Mouse (Mus musculus) liver, adult 2 months (tissue): ENCODE data around the gene Dpy19l3. TPM values are rescaled to one million over a fixed set of nuclear protein-coding genes. Genes with fewer than 3 reads are reported as not detected.

ENCODE experiments used
- DNase-seq: peaks from one replicate; pipeline ENCODE4 v3.0.0-alpha.2; 2011; ENCODE audit warnings: low read depth, low spot score; ENCODE audit errors: extremely low read depth
- H3K27ac ChIP-seq: fragments of 200-500 bp; replicated peaks from 2 replicates; pipeline ENCODE4 v1.5.1; 2012; ENCODE audit warnings: low read depth, mild to moderate bottlenecking, control low read depth, inconsistent platforms, low read length; ENCODE audit not compliant: insufficient read depth
- H3K27me3 ChIP-seq: fragments of 200-500 bp; 2 replicates; pipeline ENCODE4 v1.6.1; 2012; ENCODE audit warnings: mild to moderate bottlenecking, moderate library complexity, low read length, inconsistent platforms; ENCODE audit not compliant: control insufficient read depth, insufficient read depth
- H3K36me3 ChIP-seq: fragments of 200-500 bp; 2 replicates; pipeline ENCODE4 v1.6.1; 2012; ENCODE audit warnings: low read length, inconsistent platforms; ENCODE audit not compliant: control insufficient read depth, insufficient read depth
- H3K4me1 ChIP-seq: fragments of 200-500 bp; 2 replicates; pipeline ENCODE4 v1.6.1; 2011; ENCODE audit warnings: low read length; ENCODE audit not compliant: control insufficient read depth, insufficient read depth
- H3K4me3 ChIP-seq: fragments of 200-500 bp; 2 replicates; pipeline ENCODE4 v1.5.1; 2011; ENCODE audit warnings: low read depth, mild to moderate bottlenecking, control low read depth, low read length, moderate library complexity; ENCODE audit not compliant: insufficient read depth
- H3K79me2 ChIP-seq: fragments of 200-500 bp; 2 replicates; pipeline ENCODE4 v1.6.1; 2012; ENCODE audit warnings: inconsistent platforms, mild to moderate bottlenecking, low read length, moderate library complexity; ENCODE audit not compliant: control insufficient read depth, insufficient read depth
- H3K9ac ChIP-seq: fragments of 200-500 bp; 2 replicates; pipeline ENCODE4 v1.6.1; 2012; ENCODE audit warnings: low read depth, mild to moderate bottlenecking, control low read depth, inconsistent platforms, low read length
- CTCF ChIP-seq: fragments of 200-500 bp; IDR thresholded peaks from 2 replicates; pipeline ENCODE4 v1.5.1; 2011; ENCODE audit warnings: low read depth, low read length, control low read depth
- POLR2A ChIP-seq: fragments of 200-500 bp; IDR thresholded peaks from 2 replicates; pipeline ENCODE4 v1.6.1; 2011; ENCODE audit warnings: low read length, control low read depth; ENCODE audit not compliant: insufficient read depth; ENCODE audit errors: extremely low read depth
- WGBS: fragments of 180-500 bp; shearing (Covaris S2); methylation state at CpG from one replicate; pipeline ENCODE4 v1.1.7; 2018; 5-methylcytosine and 5-hydroxymethylcytosine counted together
- polyA plus RNA-seq: library from polyadenylated mRNA; depleted of rRNA; stranded (reverse); fragments of >200 nt; gene quantifications from 2 replicates; pipeline ENCODE4 v1.2.3, GENCODE M21; 2012; rRNA removed
- total RNA-seq: library from RNA; depleted of rRNA; stranded (reverse); fragments of >200 nt; gene quantifications from 2 replicates; pipeline ENCODE4 v1.2.3, GENCODE M21; 2014; rRNA removed

Dpy19l3 gene
- total RNA-seq: 3.8 and 3.9 TPM in 2 replicates
- 1.5 and 2.4 TPM in 2 replicates for polyA plus RNA-seq

GRCm38 (mm10) chr7:35754033-35754885 lies at the start of gene Dpy19l3:
TSS of gene Dpy19l3 (minus strand) at chr7:35754454.
- Histone ChIP-seq H3K9ac (peak within 1 kb of the TSS; percentile 73), H3K79me2 (no peaks in the 10 kb centered on the region), H3K4me1 (peaks cover 4% of the 10 kb centered on the region; the same call in 1 of the 2 replicates), H3K27me3 (no peaks in the 10 kb centered on the region), H3K27ac (no peak within 1 kb of the TSS), H3K4me3 (peak within 1 kb of the TSS; percentile 72), H3K36me3 (no peaks in the 10 kb centered on the region)
- DNase-seq: peak; percentile 39
- TF ChIP-seq CTCF (no peak), POLR2A (0 out of 2 replicates have a peak, but pooled peaks have one; percentile 13)
- under 1% methylated on average over 70 of the region's 70 CpGs for WGBS

- Histone ChIP-seq H3K36me3 (peaks cover 19% of the 10 kb centered on the region), H3K4me3 (peak within 1 kb of the TSS; percentile 84), H3K4me1 (peaks cover 3% of the 10 kb centered on the region; the same call in 1 of the 2 replicates), H3K79me2 (peaks cover 9% of the 10 kb centered on the region; the same call in 1 of the 2 replicates), H3K27ac (peak within 1 kb of the TSS; percentile 74), H3K27me3 (no peaks in the 10 kb centered on the region), H3K9ac (peak within 1 kb of the TSS; percentile 93)
- peak; percentile 56 for DNase-seq
- WGBS: 21% methylated on average over 26 of the region's 26 CpGs
- TF ChIP-seq CTCF (no peak), POLR2A (peak; percentile 61; the same call in 1 of the 2 replicates)
Measured at GRCm38 (mm10) chr7:35802906-35803595, 48.8 kb upstream of the Dpy19l3 start, which contains the start of gene Zfp507. TSS of gene Zfp507 (minus strand) at chr7:35803003.

- Histone ChIP-seq H3K27ac (peak overlapping the region; percentile 74), H3K79me2 (peaks cover 9% of the 10 kb centered on the region; the same call in 1 of the 2 replicates), H3K36me3 (peaks cover 25% of the 10 kb centered on the region), H3K27me3 (no peaks in the 10 kb centered on the region), H3K4me3 (peak overlapping the region; percentile 84), H3K9ac (peak overlapping the region; percentile 93), H3K4me1 (peaks cover 3% of the 10 kb centered on the region; the same call in 1 of the 2 replicates)
- DNase-seq: peak; percentile 33
- WGBS: under 1% methylated on average over 35 of the region's 49 CpGs
- TF ChIP-seq CTCF (no peak), POLR2A (no peak)
Measured at GRCm38 (mm10) chr7:35802201-35802905, 48.1 kb upstream of the Dpy19l3 start.

- TF ChIP-seq POLR2A (no peak), CTCF (no peak)
- DNase-seq: no peak
- H3K36me3 ChIP-seq: peaks cover 53% of the 10 kb centered on the region
- H3K27ac ChIP-seq: no peak overlapping the region
- H3K9ac ChIP-seq: no peak overlapping the region
- H3K4me3 ChIP-seq: no peak overlapping the region
- WGBS: 57% methylated on average over 7 of the region's 7 CpGs
- no peaks in the 10 kb centered on the region for H3K27me3 ChIP-seq
- H3K79me2 ChIP-seq: peaks cover 7% of the 10 kb centered on the region
- H3K4me1 ChIP-seq: peaks cover 15% of the 10 kb centered on the region
Measured at GRCm38 (mm10) chr7:35796123-35796522, 41.9 kb upstream of the Dpy19l3 start.

- H3K27me3 ChIP-seq: no peaks in the 10 kb centered on the region
- no peak overlapping the region for H3K27ac ChIP-seq
- 70% methylated on average over 12 of the region's 12 CpGs for WGBS
- no peak overlapping the region for H3K9ac ChIP-seq
- no peak overlapping the region for H3K4me3 ChIP-seq
- TF ChIP-seq CTCF (no peak), POLR2A (no peak)
- H3K36me3 ChIP-seq: peaks cover 60% of the 10 kb centered on the region
- DNase-seq: no peak
- peaks cover 13% of the 10 kb centered on the region for H3K4me1 ChIP-seq
- peaks cover 10% of the 10 kb centered on the region for H3K79me2 ChIP-seq
Measured at GRCm38 (mm10) chr7:35794145-35794664, 40.0 kb upstream of the Dpy19l3 start.
